Mouse (Mus musculus) c-Kit-positive CD71-positive TER-119-negative erythroid progenitor cells, embryonic 14.5 days (primary cell): Measurements from ENCODE around the gene Gm20388.
"Not testable (repeated sequence)": the region's sequence is repeated elsewhere in the genome, so short reads cannot be mapped to it uniquely, and the experiment has no call there.

ENCODE experiments used
- DNase-seq: peaks from one replicate; pipeline ENCODE4 v3.0.0-alpha.2; 2013; ENCODE audit warnings: low read depth

Gene Gm20388

GRCm38 (mm10) chr8:120786753-120787152, 876.1 kb downstream of the Gm20388 start:
- no peak for DNase-seq

GRCm38 (mm10) chr8:120787631-120788030, 877.0 kb downstream of the Gm20388 start:
- no peak for DNase-seq

DNA sequence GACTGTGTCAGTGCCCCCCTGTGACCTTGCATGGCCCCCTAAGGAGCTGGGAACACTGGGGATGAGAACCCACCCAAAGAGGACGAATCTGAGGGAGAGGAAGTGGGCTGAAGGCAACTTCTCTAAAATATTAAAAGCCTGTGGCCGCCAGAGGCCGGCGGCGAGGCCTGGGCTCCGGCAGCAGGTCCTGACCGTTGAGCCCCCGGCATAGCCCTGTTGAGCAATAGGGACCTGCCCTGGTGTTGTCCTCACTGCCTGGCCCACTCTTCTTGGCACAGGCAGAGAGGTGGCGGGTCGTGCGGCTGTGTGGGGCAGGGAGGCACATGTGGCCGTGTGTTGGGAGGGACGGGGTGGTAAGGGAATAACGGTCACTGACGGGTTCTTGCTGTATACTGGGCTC, 882.1 kb downstream of the Gm20388 start:
- no peak for DNase-seq

- peak; percentile 31 for DNase-seq
These were observed 885.4 kb downstream of the Gm20388 start for GRCm38 (mm10) chr8:120795944-120796635.

DNA sequence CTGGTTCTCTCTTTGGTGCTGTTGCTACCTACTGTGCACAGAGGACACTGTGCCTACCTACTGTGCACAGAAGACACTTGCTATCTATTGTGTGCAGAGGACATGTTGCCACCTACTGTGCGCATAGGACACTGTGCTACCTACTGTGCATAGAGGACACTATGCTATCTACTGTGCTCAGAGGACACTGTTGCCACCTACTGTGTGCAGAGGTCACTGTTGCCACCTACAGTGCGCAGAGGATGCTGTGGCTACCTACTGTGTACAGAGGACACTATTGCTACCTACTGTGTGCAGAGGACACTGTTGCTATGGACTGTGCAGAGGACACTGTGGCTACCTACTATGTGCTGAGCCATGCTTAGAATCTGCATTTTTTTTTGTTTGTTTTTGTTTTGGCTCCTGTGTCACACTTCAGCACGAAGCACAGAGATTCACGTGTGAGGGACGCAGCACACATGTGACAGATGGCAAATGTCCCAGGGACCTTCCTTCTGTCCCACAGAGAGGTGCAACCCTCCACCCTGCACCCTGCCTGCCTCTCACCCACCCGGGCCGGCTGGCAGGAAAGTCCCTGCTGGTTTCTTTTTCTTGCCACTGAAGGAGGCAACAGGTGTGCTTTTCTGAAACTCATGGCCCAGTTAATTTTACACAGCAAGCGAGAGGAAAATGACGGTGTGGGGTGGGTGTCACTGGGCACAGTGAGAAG, 886.5 kb downstream of the Gm20388 start:
- no peak for DNase-seq

- no peak for DNase-seq
These were observed 889.7 kb downstream of the Gm20388 start for GRCm38 (mm10) chr8:120800308-120800865.

DNA sequence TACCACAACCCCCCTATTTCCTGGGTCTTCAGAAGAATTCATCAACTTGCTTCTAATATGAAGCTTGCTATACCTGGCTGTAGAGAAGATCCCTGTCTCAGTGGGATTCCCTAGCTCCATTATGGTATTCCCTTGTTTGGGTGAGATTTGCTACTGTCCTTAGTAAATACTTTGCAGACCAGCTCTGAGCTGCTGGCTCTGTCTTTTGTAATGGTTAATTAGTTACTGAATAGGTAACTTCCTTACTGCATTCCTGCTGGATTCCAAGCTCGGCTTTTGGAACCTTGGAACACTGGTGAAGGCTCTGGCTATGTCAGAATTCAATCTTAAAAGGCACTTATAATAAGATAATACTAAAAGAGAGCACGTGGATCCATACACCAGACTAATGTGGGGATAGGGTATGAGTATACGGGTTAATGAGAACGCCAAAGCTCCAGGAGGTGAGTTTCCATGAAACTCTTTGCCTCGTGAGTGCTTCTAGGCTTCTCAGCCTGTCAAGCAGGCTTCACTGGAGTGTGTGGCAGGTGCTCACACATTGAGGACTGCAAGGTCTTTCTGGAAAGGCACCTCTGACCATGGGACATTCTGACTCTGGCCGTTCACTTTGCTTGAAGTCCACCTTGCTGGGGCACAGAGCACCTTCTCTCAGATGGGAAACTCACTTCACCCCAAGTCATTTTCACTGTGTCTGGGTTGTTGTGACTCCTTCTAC, 893.2 kb downstream of the Gm20388 start:
- DNase-seq: not testable (repeated sequence)

DNA sequence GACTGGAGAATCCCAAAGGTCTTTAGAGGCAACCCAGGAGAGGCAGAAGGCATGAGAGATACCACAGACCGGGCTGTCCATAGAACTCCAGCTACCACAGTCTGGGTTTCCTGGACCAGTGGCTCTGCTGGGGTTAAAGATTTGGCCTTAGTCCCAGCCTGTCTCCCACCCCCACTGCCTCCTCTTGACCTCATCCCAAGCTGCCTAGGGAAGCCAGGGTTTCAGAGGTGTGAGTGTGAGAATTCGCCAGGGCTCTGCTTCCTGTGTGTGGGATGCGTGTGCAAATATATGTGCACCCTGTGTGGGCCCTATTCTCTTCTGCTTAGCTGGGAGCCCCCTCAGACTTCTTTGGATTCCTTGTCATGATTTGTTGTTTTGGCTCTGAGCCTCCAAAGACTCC, 894.1 kb downstream of the Gm20388 start:
- DNase-seq: no peak

DNA sequence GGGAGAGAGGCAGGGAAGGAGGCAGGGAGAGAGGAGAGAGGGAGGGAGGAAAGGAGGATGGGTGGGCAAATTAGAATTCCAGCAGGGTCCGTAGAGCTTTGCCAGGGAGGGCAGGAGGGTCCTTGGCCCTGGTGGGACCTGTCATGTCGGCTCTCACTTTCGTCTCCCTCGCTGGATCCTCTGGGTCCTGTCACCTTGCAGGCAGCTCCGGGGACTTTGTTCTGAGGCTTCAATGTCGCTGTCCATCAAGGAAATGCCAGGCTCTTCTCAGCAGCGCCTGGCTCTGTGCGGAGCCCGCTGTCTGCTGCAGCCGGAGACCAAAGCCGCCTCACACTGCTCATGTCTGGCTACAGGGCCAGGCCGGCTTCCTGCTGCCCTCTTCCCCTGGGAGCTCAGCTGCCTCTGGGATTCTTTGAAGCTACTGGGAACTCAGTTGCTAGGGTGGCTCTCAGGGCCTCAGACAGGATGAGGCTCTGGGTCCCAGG, 896.2 kb downstream of the Gm20388 start:
- no peak for DNase-seq

DNA sequence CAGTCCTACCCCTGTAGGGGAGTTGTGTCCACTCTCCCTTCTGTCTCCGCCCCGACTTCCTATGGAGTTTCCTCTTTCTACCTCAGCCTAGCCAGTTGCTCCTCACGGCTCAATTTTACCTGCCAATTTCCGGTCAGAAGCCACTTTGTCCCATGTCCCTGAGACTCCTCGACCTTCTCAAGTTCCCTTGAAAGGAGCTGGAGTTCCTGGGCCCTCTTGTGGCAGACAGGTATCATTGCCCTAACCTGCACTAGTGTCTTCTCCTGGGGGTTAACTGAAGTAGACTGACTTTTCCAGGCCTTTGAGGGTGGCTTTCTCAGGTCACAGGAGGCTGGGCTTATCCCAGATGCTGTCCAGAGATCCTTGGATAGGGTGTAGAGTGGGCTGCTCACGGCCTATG, 897.1 kb downstream of the Gm20388 start:
- DNase-seq: no peak

DNA sequence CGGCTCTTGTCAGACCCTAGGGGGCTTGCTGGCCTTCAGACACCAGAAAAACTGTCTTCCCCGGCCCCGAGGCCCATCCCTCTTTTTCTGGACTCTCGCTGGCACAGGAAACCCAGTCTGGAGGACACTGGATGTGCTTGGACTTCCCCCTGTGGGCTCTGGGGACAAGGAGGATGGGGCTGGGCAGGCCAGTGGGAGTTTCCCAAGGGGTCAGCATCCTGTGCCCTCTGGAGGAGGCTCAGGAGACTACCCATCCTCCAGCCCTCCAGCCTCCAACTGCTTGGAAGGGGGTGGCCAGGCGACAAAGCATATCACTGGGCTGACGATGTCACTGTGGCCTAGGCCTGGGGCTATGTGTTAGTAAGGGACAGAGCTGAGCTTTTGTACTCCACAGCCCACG, 898.4 kb downstream of the Gm20388 start:
- no peak for DNase-seq

- no peak for DNase-seq
These were observed 901.3 kb downstream of the Gm20388 start for GRCm38 (mm10) chr8:120811953-120812352.

GRCm38 (mm10) chr8:120813028-120813427, 902.4 kb downstream of the Gm20388 start:
- DNase-seq: no peak

- no peak for DNase-seq
These were observed 903.2 kb downstream of the Gm20388 start for GRCm38 (mm10) chr8:120813839-120814238.

- no peak for DNase-seq
These were observed 905.7 kb downstream of the Gm20388 start for GRCm38 (mm10) chr8:120816371-120816770.

DNA sequence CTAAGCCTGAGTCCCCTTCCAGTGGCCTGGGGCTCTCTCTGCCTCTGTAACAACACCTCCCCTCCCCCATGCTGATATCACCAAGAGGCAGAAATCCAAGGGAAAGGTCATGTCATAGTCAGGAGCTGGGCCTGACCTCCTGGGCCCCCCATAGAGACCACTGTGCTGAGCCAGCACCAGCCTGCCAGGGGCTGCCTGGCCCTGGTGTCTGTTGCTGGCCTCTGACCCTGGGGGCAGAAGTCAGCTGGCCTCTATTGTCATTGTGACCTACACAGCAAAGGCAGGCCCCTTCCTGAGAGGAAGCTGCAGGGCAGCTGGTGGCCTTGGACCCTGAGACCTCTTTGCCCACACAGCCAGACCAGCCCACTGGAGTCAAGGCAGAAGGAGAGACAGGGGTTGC, 909.3 kb downstream of the Gm20388 start:
- no peak for DNase-seq

GRCm38 (mm10) chr8:120821399-120822170, 910.9 kb downstream of the Gm20388 start:
- DNase-seq: no peak

DNA sequence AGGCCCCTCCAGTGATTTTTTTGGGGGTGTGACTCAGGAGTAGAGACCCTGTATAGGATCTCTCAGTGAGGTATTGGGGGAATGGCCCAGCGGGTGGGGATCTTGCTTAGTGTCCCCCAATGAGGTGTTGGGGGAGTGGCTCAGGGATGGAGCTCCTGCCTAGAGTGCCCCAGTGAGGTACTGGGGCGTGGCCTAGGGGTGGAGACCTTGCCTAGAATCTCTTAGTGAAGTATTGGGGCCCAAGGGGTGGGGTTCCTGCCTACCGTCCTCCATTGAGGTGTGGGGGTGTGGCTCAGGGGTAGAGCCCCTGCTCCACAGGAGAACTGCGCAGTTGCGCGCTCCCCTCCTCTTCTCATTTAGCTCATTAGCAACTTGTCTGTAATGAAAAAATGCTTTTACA, 912.7 kb downstream of the Gm20388 start:
- DNase-seq: no peak

GRCm38 (mm10) chr8:120823887-120824286, 913.2 kb downstream of the Gm20388 start:
- DNase-seq: no peak

GRCm38 (mm10) chr8:120824638-120825037, 914.0 kb downstream of the Gm20388 start:
- DNase-seq: no peak

DNA sequence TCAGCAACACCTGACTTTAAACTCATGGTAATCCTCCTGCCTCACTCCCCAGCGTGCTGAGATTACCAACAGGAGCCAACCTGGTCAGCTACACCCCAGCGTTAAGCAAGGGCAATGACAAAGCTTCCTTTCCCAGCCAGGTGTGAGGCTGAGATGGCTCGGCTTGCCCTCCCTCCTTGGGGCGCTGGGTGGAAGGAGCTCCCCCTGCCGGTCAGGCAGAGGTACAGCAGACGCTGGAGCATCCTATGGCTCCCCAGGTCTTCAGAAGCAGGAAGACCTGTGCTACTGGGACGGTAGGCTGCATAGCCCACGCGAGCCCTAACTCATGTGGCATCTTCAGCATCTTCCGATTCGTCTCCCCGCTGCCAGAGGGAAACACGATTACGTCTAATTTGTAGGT, 917.6 kb downstream of the Gm20388 start:
- DNase-seq: peak; percentile 15

DNA sequence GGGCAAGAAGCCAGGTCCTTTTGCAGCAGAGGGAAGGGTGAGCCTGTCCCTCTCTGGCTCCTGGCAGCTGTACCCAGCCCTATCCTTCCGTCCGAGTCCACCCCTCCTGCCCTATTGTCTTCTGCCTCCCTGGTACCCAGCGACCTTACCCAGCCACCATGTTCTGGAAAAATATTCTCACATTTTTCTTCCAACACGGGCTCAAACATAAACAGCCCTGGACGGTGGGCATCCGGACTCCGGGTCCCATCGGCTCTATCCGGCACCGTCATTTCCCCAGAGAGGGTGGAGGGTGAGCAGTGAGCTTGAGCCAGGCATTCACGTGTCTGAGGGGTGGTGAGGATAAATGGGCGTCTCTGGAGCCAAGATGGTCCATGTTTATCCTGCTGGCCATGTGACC, 920.0 kb downstream of the Gm20388 start:
- DNase-seq: no peak
